Mouse (Mus musculus) forebrain, embryonic 15.5 days (tissue): ENCODE measurements at regions not wholly inside any gene's neighbourhood (a gene's known extent, or its start where the extent isn't known, plus 50 kb on each side); places are given as distances from the start of the nearest gene placed in this dataset.

Source experiments
- ATAC-seq: fragments of 200-750 bp; cut with Nextera tagmentation; replicated peaks from 2 replicates; pipeline ENCODE4 v1.8.0; 2017; ENCODE audit warnings: mild to moderate bottlenecking, moderate TSS enrichment, moderate library complexity
- H3K27ac ChIP-seq: fragments of 300-500 bp; sonication (generic); replicated peaks from 2 replicates; pipeline ENCODE4 v1.5.1; 2015; ENCODE audit warnings: mild to moderate bottlenecking, inconsistent platforms
- H3K27me3 ChIP-seq: fragments of 300-500 bp; sonication (generic); 2 replicates; pipeline ENCODE4 v1.6.1; 2015; ENCODE audit warnings: inconsistent platforms
- H3K36me3 ChIP-seq: fragments of 300-500 bp; sonication (generic); 2 replicates; pipeline ENCODE4 v1.6.1; 2015; ENCODE audit warnings: mild to moderate bottlenecking, inconsistent platforms
- H3K4me1 ChIP-seq: fragments of 300-500 bp; sonication (generic); 2 replicates; pipeline ENCODE4 v1.6.1; 2015; ENCODE audit warnings: inconsistent platforms
- H3K4me2 ChIP-seq: fragments of 300-500 bp; sonication (generic); replicated peaks from 2 replicates; pipeline ENCODE4 v1.6.1; 2015; ENCODE audit warnings: mild to moderate bottlenecking, inconsistent platforms
- H3K4me3 ChIP-seq: fragments of 300-500 bp; sonication (generic); 2 replicates; pipeline ENCODE4 v1.5.1; 2015; ENCODE audit warnings: mild to moderate bottlenecking, inconsistent platforms
- H3K9ac ChIP-seq: fragments of 300-500 bp; sonication (generic); replicated peaks from 2 replicates; pipeline ENCODE4 v1.6.1; 2015; ENCODE audit warnings: mild to moderate bottlenecking, inconsistent platforms
- H3K9me3 ChIP-seq: fragments of 300-500 bp; sonication (generic); 2 replicates; pipeline ENCODE4 v1.6.1; 2016; ENCODE audit warnings: inconsistent platforms
- WGBS: fragments of 180-500 bp; shearing (Covaris S2); methylation state at CpG from one replicate; pipeline ENCODE4 v1.1.7; 2015; ENCODE audit warnings: mixed read lengths; 5-methylcytosine and 5-hydroxymethylcytosine counted together

DNA sequence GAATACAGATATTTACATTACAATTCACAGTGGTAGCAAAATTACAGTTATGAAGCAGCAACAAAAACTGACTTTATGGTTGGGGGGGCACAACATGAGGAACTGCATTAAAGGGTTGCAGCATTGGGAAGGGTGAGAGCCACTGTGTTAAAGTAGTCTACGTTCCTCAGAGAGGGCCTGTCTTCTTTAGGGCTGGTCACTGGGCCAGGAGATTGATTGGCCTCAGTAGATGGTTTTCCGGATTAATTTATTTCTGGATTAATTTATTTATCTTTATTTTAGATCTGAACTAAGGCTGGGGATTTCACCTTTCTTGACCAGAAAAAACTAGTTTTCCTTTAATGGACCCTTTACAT is 62.6 kb upstream of the Zdhhc17 start:
- H3K4me2 ChIP-seq: no peak overlapping the region
- peaks cover 12% of the 10 kb centered on the region; the same call in 1 of the 2 replicates for H3K4me1 ChIP-seq
- WGBS: 25% methylated on average over 2 of the region's 2 CpGs
- H3K4me3 ChIP-seq: no peak overlapping the region
- no peak overlapping the region for H3K9ac ChIP-seq
- no peak for ATAC-seq
- H3K36me3 ChIP-seq: no peaks in the 10 kb centered on the region
- H3K27ac ChIP-seq: no peak overlapping the region
- H3K27me3 ChIP-seq: no peaks in the 10 kb centered on the region
- H3K9me3 ChIP-seq: no peaks in the 10 kb centered on the region

DNA sequence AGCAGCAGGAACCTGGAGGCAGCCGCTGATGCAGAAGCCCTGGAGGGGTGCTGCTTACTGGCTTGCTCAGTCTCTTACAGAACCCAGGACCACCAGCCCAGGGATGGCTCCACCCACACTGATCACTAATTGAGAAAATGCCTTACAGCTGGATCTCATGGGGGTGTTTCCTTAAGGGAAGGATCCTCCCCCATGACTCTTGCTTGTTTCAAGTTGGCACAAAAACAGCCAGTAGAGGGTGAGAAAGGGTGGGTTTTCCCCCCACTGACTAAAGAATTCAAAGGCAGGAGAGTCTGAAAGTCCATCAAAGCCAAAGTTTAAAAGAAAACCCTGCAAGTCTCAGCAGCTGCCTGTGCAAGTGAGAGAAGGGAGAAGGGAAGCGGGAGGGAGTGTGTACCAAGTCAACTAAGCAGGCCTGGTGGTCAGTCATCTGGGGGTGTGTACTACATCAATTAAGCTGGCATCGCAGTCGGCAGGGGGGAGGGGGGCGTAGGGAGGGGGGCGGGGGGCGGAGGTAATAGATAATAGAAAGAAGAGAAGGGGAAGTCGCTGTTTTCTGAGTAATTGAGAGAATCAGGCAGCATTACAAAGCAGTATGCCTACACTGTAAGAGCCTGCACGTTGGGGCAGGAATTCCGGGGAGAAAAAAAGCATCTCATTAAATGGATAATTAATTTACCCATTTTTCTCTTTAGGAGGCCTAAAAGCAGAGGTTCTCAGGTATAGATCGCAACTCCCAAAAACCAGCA is 62.0 kb upstream of the Zdhhc17 start:
- Histone ChIP-seq H3K27me3 (no peaks in the 10 kb centered on the region), H3K27ac (no peak overlapping the region), H3K9ac (no peak overlapping the region), H3K9me3 (no peaks in the 10 kb centered on the region), H3K4me1 (peaks cover 12% of the 10 kb centered on the region; the same call in 1 of the 2 replicates), H3K4me3 (no peak overlapping the region), H3K4me2 (no peak overlapping the region), H3K36me3 (no peaks in the 10 kb centered on the region)
- peak; percentile 79 for ATAC-seq
- 6% methylated on average over 9 of the region's 11 CpGs for WGBS

DNA sequence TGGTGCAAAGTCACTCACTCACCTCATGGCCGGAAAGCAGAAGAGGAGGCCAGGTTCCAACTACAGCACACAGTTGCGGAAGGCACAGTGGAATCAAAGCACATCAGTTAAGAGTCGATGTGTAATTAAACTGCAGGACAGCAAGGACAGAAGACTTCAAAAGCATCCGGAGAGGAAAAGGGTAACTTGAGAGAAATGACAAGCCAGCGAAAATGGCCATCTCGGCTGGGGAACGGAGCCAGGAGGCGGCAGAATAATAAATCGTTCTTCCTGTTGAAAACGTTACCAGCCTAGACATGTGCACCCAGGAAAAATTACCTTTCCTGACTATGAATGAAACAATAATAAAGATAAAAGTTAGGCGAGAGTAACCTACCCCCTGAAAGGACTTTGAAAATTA is 56.2 kb upstream of the Zdhhc17 start:
- Histone ChIP-seq H3K4me3 (no peak overlapping the region), H3K9ac (no peak overlapping the region), H3K27ac (no peak overlapping the region), H3K27me3 (no peaks in the 10 kb centered on the region), H3K4me2 (no peak overlapping the region), H3K36me3 (no peaks in the 10 kb centered on the region), H3K9me3 (no peaks in the 10 kb centered on the region), H3K4me1 (no peaks in the 10 kb centered on the region)
- 92% methylated on average over 11 of the region's 11 CpGs for WGBS
- ATAC-seq: no peak

DNA sequence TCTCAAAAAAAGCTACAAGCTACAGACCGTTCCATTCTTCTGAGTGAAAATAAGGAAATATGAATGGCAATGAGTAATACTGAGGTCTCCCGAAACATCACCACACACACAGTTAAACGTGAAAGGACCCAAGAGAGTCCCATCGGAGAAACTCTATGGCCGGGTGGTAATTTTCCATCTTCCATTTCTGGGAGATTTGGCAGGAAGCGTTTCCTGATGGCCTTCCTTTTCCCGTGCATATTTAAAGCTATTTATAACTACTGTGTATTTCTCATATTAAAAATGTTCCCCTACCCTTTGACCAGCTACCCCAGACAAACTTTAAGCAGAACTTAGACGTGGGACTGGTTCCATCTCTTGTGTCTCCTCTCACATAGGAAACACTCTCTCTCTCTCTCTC is 50.7 kb upstream of the Zdhhc17 start:
- no peaks in the 10 kb centered on the region for H3K4me1 ChIP-seq
- no peak overlapping the region for H3K4me3 ChIP-seq
- H3K9me3 ChIP-seq: no peaks in the 10 kb centered on the region
- WGBS: 89% methylated on average over 8 of the region's 8 CpGs
- ATAC-seq: no peak
- no peak overlapping the region for H3K9ac ChIP-seq
- H3K27ac ChIP-seq: no peak overlapping the region
- no peaks in the 10 kb centered on the region for H3K27me3 ChIP-seq
- H3K4me2 ChIP-seq: no peak overlapping the region
- H3K36me3 ChIP-seq: no peaks in the 10 kb centered on the region
